Mouse (Mus musculus): ENCODE measurements around the gene Preb. TPM values are rescaled to one million over a fixed set of nuclear protein-coding genes. Genes with fewer than 3 reads are reported as not detected.
A peak's percentile ranks its signal among the peaks of the same experiment; 100 is the strongest.

The Preb gene
- polyA plus RNA-seq, 1 experiment from 2014 or later: 88.1 TPM

DNA sequence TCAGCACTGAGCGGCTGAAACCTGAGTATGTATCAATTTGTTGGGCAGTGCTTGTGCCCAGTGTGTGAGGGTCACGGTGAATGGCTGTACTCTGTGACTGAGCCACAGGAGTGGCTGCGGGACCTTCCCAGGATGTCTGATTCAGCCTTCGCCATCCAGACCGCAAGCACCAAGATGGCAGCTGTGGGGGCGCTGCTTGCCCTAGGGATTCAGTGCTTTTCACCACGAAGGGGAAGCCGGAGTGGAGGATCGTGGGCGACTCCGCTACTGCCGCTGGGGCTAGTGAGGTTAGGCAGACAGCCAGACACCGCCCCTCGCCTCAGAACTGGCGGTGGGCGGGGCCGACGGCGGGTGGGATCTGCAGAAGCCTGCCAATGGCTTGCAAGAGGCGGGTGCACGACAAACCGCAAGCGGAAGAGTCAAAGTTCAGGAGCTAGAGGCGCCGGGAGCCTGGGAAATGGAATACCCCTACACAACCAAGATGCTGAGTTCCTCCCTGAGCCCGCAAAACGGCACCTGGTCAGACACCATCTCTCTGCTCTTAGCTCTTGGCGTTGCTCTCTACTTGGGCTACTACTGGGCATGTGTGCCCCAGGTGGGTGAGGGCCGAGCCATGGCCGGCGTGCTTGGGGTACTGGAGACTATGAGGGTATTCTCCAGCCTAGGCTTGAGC, 10.4 kb downstream of the Preb start:
- peak; percentile 70 for ATAC-seq (ENCODE audit: low FRiP score, low TSS enrichment)
- H3K36me3 ChIP-seq (ENCODE audit: control insufficient read depth, insufficient read depth, low read length): peaks cover 7% of the 10 kb centered on the region
- peak; percentile 94 for DNase-seq (ENCODE audit: low spot score)
- no peaks in the 10 kb centered on the region for H3K27me3 ChIP-seq (ENCODE audit: control insufficient read depth, insufficient read depth, low read length)
- under 1% methylated on average over 31 of the region's 31 CpGs for WGBS
- peak overlapping the region; percentile 69 for H3K9ac ChIP-seq (ENCODE audit: low read length)
- no peaks in the 10 kb centered on the region for H3K4me1 ChIP-seq (replicated peaks; ENCODE audit: control insufficient read depth, insufficient read depth)
- peak overlapping the region; percentile 65 for H3K4me3 ChIP-seq (ENCODE audit: low read depth, low read length)
- H3K4me2 ChIP-seq (replicated peaks; ENCODE audit: low read depth): peak overlapping the region; percentile 98
- no peaks in the 10 kb centered on the region for H3K9me3 ChIP-seq (ENCODE audit: control insufficient read depth, low read length)
- TF ChIP-seq CTCF (IDR thresholded peaks at IDR 0.05; ENCODE audit: low read depth) (peak; percentile 31; the same call in 1 of the 2 replicates), EP300 (optimal IDR thresholded peaks at IDR 0.05) (no peak)
- peak overlapping the region; percentile 82 for H3K27ac ChIP-seq (replicated peaks)

DNA sequence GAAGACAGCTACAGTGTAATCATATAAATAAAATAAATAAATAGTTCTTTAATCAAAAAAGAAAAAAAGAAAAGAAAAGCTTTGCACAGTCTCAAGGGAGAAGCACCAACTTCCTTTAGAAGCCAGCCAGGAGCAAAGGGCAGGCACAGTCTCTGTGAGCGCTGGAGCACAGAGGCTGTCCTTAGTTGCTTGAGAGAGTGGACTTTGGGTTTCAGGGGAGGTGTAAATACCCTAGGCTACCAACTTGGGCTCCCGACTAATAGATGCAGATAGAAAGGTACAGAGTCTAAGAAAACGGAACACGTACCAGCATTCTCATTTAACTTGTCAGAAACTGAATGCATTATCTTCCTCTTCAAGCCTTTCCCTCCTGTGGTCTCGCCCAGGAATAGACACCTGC, 11.5 kb downstream of the Preb start:
- no peak overlapping the region for H3K9ac ChIP-seq (ENCODE audit: low read length)
- H3K36me3 ChIP-seq (ENCODE audit: control insufficient read depth, insufficient read depth, low read length): peaks cover 4% of the 10 kb centered on the region; the same call in 1 of the 2 replicates
- 73% methylated on average over 5 of the region's 5 CpGs for WGBS
- H3K27me3 ChIP-seq (ENCODE audit: control insufficient read depth, insufficient read depth, low read length): no peaks in the 10 kb centered on the region
- no peak for ATAC-seq (ENCODE audit: low FRiP score, low TSS enrichment)
- no peak overlapping the region for H3K4me3 ChIP-seq (ENCODE audit: low read depth, low read length)
- TF ChIP-seq CTCF (IDR thresholded peaks at IDR 0.05; ENCODE audit: low read depth): no peak
- no peak for TF ChIP-seq EP300 (optimal IDR thresholded peaks at IDR 0.05)
- DNase-seq (ENCODE audit: low spot score): no peak
- H3K27ac ChIP-seq (replicated peaks): no peak overlapping the region
- H3K9me3 ChIP-seq (ENCODE audit: control insufficient read depth, low read length): no peaks in the 10 kb centered on the region
- no peak overlapping the region for H3K4me2 ChIP-seq (replicated peaks; ENCODE audit: low read depth)
- no peaks in the 10 kb centered on the region for H3K4me1 ChIP-seq (replicated peaks; ENCODE audit: control insufficient read depth, insufficient read depth)

DNA sequence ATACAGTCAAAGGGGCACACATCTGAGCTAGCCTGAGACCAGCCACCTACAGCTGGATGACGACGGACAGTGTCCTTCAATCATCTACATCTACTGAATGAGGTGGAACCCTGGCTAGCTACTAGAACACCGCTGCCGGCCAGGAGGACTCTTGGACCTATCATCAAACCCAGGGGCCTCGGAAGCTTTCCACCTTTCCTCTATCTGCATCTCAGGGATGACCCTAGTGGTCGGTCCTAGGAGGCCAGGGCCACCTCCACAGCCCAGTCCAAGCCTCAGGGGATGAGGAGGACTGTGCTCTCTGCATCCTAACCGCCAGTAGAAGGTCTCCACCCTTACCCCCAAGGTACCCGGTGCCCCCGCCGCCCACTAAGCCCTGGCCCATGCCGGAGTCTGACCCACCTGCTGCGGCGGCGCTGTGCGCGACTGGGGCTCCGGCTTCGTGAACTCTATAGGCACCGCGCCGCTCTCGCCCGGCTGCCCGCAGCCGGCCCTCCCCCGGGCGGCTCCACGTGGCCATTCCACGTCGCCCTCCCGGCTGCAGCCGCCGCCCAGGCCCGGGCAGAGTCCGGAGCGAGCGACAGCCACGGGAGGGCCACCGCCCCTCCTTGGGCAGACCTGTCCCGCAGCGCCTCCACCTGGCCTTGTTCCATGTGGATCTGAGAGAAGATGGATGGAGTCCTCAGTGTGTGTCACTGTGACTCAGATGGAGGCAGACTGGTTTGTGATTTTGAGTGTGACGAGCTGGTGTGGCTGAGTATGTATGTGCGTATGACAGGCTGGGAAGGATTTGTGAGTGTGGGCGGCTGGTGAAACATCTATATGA, 15.0 kb downstream of the Preb start, which contains the start of gene Cgref1:
TSS of gene Cgref1 (minus strand) at position 636 of the 826 bp plus-strand sequence.
- no peaks in the 10 kb centered on the region for H3K27me3 ChIP-seq (ENCODE audit: control insufficient read depth, insufficient read depth, low read length)
- H3K9me3 ChIP-seq (ENCODE audit: control insufficient read depth, low read length): no peaks in the 10 kb centered on the region
- H3K27ac ChIP-seq (replicated peaks): 0 out of 2 replicates have a peak within 1 kb of the TSS, but pooled peaks have one; percentile 4
- DNase-seq (ENCODE audit: low spot score) (peak; percentile 92), ATAC-seq (ENCODE audit: low FRiP score, low TSS enrichment) (peak; percentile 89)
- no peaks in the 10 kb centered on the region for H3K4me1 ChIP-seq (replicated peaks; ENCODE audit: control insufficient read depth, insufficient read depth)
- 5% methylated on average over 43 of the region's 44 CpGs for WGBS
- peak within 1 kb of the TSS; percentile 39 for H3K4me3 ChIP-seq (ENCODE audit: low read depth, low read length)
- TF ChIP-seq EP300 (optimal IDR thresholded peaks at IDR 0.05) (no peak), CTCF (IDR thresholded peaks at IDR 0.05; ENCODE audit: low read depth) (peak; percentile 71)
- H3K4me2 ChIP-seq (replicated peaks; ENCODE audit: low read depth): peak within 1 kb of the TSS; percentile 70
- H3K9ac ChIP-seq (ENCODE audit: low read length): peak within 1 kb of the TSS; percentile 53
- no peaks in the 10 kb centered on the region for H3K36me3 ChIP-seq (ENCODE audit: control insufficient read depth, insufficient read depth, low read length)

DNA sequence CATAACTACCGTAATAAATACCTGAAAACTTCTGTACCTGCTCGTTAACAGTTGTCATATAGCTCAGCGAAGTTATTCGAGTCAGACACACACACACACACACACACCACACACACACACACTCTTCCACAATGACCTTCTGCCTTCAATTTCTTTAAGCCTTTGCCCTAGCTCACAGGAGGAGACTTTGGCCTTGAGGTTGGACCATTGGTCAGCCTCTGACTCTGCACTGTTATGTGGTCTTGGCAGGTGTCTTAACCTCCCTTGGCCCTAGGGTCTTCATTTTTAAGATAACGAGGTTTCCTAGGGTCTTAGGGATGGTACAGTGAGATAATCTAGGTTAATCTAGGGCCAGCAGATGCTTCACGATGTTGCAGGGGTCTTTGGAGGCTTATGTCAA, 15.8 kb downstream of the Preb start:
- no peaks in the 10 kb centered on the region for H3K9me3 ChIP-seq (ENCODE audit: control insufficient read depth, low read length)
- H3K36me3 ChIP-seq (ENCODE audit: control insufficient read depth, insufficient read depth, low read length): no peaks in the 10 kb centered on the region
- TF ChIP-seq CTCF (IDR thresholded peaks at IDR 0.05; ENCODE audit: low read depth) (no peak), EP300 (optimal IDR thresholded peaks at IDR 0.05) (no peak)
- no peak overlapping the region for H3K27ac ChIP-seq (replicated peaks)
- ATAC-seq (ENCODE audit: low FRiP score, low TSS enrichment): no peak
- no peak overlapping the region for H3K9ac ChIP-seq (ENCODE audit: low read length)
- H3K4me3 ChIP-seq (ENCODE audit: low read depth, low read length): no peak overlapping the region
- H3K27me3 ChIP-seq (ENCODE audit: control insufficient read depth, insufficient read depth, low read length): no peaks in the 10 kb centered on the region
- no peaks in the 10 kb centered on the region for H3K4me1 ChIP-seq (replicated peaks; ENCODE audit: control insufficient read depth, insufficient read depth)
- no peak for DNase-seq (ENCODE audit: low spot score)
- 90% methylated on average over 6 of the region's 6 CpGs for WGBS
- H3K4me2 ChIP-seq (replicated peaks; ENCODE audit: low read depth): no peak overlapping the region; the same call in 1 of the 2 replicates

DNA sequence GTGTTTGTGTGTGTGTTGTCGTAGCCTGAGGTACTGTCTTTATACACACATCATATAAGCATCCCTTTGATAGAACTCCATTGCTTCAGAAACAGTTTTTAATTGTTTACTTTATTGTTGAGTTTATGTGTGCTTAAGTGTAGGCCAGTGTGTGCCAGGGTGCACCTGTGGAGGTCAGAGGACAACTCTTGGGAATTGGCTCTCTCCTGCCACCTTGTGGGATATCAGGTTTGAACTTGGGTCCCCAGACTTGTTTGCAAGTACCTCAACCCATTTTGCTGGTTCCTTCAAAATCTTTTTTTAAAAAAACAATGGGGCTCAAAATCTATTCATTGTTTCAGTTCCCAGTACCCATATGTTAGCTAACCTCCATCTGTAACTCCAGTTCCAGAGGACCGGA, 17.2 kb downstream of the Preb start:
- H3K4me2 ChIP-seq (replicated peaks; ENCODE audit: low read depth): no peak overlapping the region
- no peaks in the 10 kb centered on the region for H3K9me3 ChIP-seq (ENCODE audit: control insufficient read depth, low read length)
- 95% methylated on average over 2 of the region's 2 CpGs for WGBS
- ATAC-seq (ENCODE audit: low FRiP score, low TSS enrichment) (no peak), DNase-seq (ENCODE audit: low spot score) (peak; percentile 15)
- H3K36me3 ChIP-seq (ENCODE audit: control insufficient read depth, insufficient read depth, low read length): no peaks in the 10 kb centered on the region
- TF ChIP-seq EP300 (optimal IDR thresholded peaks at IDR 0.05) (no peak), CTCF (IDR thresholded peaks at IDR 0.05; ENCODE audit: low read depth) (peak; percentile 63)
- no peaks in the 10 kb centered on the region for H3K4me1 ChIP-seq (replicated peaks; ENCODE audit: control insufficient read depth, insufficient read depth)
- H3K27ac ChIP-seq (replicated peaks): no peak overlapping the region
- no peak overlapping the region for H3K9ac ChIP-seq (ENCODE audit: low read length)
- H3K27me3 ChIP-seq (ENCODE audit: control insufficient read depth, insufficient read depth, low read length): no peaks in the 10 kb centered on the region
- H3K4me3 ChIP-seq (ENCODE audit: low read depth, low read length): no peak overlapping the region
